Mouse (Mus musculus) R1 (cell line): Measurements from ENCODE around the gene Snx17.

Source experiments
- DNase-seq: peaks from one replicate; pipeline ENCODE4 v3.0.0-alpha.2; 2018; ENCODE audit warnings: low read depth, low spot score

Gene Snx17

GRCm38 (mm10) chr5:31196207-31196606 is 3.2 kb downstream of the Snx17 start:
- DNase-seq: no peak

DNA sequence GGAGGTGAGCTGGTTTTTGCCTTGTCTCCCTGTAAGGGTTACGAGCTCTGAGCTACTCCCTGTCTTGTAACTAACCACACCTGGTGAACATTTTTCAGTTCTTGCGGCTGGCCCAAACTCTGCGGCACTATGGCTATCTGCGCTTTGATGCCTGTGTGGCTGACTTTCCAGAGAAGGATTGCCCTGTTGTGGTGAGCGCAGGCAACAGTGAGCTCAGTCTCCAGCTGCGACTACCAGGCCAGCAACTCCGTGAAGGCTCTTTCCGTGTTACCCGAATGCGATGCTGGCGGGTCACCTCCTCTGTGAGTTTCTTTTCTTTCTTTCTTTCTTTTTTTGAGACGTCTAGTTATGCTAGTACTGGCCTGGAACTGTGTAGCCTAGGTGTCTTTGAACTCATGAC is 4.0 kb downstream of the Snx17 start:
- no peak for DNase-seq

DNA sequence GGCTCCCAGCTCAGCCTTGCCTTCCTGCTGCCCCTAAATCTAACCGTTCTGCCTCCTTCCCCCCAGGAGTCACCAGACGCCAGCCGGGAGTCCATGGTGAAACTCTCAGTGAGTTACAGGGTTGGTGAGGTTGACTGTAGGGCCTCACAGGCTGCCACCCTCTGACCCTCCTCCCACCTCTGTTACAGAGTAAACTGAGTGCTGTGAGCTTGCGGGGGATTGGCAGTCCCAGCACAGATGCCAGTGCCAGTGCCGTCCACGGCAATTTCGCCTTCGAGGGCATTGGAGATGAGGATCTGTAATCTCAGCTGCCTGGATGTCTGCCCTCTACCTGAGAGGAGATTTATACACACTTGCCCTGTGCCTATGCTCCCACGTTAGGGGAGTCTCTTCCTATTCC is 5.1 kb downstream of the Snx17 start:
- no peak for DNase-seq

- DNase-seq: no peak
Measured at GRCm38 (mm10) chr5:31198616-31199320, 5.7 kb downstream of the Snx17 start.

- DNase-seq: no peak
Measured at GRCm38 (mm10) chr5:31199321-31199892, 6.4 kb downstream of the Snx17 start.

- peak; percentile 30 for DNase-seq
Measured at GRCm38 (mm10) chr5:31199893-31200292, 6.9 kb downstream of the Snx17 start.

DNA sequence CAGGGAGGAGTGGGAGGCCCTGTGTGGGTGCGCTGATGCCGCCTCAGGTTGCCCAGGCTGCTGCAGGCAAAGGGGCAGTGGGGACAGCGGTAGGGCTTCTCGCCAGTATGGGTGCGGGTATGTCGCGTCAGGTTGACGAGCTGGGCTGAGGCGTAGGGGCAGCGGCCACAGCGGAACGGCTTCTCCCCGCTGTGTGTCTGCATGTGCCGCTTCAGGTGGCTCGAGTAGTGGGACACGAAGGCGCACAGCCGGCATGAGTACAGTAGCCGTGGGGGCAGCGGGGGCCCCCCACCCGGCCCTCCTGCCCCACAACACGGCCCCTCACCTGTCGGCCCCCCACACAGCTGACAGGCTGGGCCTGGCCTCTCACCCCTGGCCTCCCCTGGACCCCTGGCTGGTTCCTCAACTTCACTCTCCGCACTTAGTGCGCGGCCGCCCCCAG is 7.3 kb downstream of the Snx17 start:
- DNase-seq: no peak

GRCm38 (mm10) chr5:31201042-31201741 is 8.2 kb downstream of the Snx17 start:
- DNase-seq: no peak

GRCm38 (mm10) chr5:31201742-31202590 is 8.9 kb downstream of the Snx17 start, which contains the start of gene Zfp513:
Gene Zfp513, minus strand, starts transcription at chr5:31202303.
- DNase-seq: peak; percentile 99

GRCm38 (mm10) chr5:31202933-31203332 is 9.9 kb downstream of the Snx17 start:
- no peak for DNase-seq

- DNase-seq: no peak
Measured at GRCm38 (mm10) chr5:31203866-31204265, 10.8 kb downstream of the Snx17 start.

DNA sequence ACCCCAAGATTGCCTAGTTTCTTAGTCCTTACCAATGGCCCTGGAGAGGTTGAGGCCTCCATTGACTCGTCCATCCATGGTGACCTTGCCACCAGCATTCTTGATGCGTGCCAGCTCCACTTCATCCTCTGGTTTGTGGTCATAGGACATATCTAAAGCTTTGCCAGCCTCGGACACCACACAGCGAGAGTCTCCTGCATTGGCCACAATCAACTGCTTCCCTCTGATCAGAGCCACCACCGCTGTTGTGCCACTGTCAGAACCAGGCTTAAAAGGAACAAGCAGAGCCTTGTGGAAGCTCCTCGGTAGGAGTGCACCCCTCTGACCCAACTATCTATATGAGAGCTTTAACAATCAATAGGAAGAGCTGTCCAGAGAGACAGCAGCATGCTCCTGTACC is 11.4 kb downstream of the Snx17 start:
- DNase-seq: no peak

DNA sequence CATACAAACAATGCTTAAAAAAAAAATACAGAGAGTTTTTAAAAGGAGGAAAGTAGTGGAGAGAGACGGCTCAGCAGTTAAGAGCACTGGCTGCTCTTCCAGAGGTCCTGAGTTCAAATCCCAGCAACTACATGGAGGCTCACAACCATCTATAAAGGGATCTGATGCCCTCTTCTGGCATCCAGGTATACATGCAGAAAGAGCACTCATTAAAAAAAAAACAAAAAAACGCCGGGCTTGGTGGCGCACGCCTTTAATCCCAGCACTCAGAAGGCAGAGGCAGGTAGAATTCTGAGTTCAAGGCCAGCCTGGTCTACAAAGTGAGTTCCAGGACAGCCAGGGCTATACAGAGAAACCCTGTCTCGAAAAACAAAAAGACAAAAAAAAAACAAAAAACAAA is 23.5 kb downstream of the Snx17 start:
- peak; percentile 34 for DNase-seq

- no peak for DNase-seq
Measured at GRCm38 (mm10) chr5:31218294-31218693, 25.3 kb downstream of the Snx17 start.

DNA sequence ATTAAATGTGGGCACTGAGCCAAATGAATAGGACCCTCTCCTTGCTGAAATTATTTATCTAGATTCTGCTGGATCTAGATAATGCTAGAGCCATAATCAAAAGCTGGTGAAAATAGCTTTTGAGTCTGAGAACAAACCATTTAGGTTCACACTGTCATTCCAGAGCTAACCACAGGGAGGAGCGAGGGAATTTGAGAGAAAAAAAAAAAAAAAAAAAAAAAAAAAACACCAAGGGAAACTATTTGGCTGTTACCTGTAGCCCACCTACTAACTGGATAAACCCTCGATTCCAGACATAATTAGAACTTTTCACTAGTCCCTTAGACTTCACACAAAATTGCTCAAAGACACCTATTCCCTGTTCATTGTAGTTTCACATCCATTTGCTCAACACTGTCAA is 26.0 kb downstream of the Snx17 start:
- peak; percentile 59 for DNase-seq

DNA sequence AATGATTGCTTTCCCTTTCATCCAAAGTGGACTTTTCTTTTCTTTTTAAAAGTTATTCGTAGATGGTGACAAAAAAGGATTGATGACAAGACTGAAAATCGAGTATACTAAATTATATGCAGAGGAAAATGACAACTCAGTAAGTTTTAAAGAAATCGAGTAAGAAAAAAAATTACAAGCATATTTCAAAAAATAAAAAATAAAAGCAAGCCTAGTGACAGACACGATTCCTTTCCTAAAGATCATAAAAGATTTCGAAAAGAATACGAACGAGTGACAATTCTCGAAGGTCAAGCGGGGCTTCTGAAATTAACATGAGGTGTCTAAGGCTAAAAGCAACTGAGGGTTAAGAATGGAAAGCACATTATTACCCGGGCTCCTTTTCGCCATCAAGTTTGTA is 26.4 kb downstream of the Snx17 start:
- DNase-seq: no peak

- peak; percentile 77 for DNase-seq
Measured at GRCm38 (mm10) chr5:31219911-31220447, 27.0 kb downstream of the Snx17 start.

GRCm38 (mm10) chr5:31220448-31221303 is 27.6 kb downstream of the Snx17 start, which contains the start of gene Ppm1g:
Gene Ppm1g, minus strand, starts transcription at chr5:31220687.
- DNase-seq: peak; percentile 91

DNA sequence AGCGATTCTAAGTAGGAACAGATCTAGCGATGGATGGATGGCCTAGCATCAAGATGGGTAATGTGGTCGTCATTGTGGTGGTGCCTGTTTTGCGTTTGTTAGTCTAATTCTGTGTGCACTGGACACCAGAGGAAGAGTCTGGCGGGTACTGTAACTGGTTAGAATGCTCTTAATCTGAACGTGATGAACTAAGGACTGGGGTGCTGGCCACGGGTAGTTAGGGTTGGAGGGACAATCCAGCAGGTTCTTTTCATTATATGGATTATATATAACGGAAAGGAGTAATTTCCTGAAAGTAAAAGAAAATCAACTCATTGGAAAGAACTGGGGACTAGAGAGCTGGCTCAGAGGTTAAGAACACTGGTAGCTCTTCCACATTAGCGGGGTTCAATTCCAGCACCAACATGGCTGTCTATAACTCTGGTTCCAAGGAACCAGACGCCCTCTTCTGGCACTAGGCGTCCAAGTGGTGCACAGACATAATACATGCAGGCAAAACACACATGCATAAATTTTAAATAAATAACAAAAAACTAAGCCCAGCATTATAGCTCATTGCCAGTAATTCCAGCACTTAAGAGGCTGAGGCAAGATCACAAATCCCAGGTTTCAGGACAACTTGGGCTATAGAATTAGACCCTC is 28.4 kb downstream of the Snx17 start:
- peak; percentile 85 for DNase-seq

DNA sequence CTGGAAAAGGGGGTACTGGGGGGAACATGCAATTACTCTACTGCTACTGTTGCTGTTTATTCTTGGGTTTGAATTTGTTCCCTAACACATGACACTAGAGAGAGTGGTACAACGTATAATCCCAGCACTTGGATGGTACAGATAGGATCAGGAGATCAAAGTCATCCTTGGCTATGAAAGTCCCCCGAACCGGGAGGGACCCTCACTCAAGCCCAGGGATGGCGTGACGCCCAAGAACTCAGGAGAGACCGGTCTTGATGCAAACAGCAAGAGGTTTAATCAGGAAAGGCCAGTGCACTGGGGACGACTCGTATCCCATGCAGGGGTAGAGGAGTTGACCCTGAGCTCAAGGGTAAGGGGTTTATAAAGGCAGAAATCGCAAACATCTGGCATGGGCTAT is 29.7 kb downstream of the Snx17 start:
- DNase-seq: no peak
